Mouse (Mus musculus) embryonic facial prominence, embryonic 14.5 days (tissue): ENCODE measurements around the gene Fam193a. TPM values are rescaled to one million over a fixed set of nuclear protein-coding genes. Genes with fewer than 3 reads are reported as not detected.

Experiments
- ATAC-seq: fragments of 200-750 bp; cut with Nextera tagmentation; 2 replicates; pipeline ENCODE4 v1.8.0; 2017; ENCODE audit warnings: low read depth, moderate number of reproducible peaks, moderate TSS enrichment
- DNase-seq: peaks from one replicate; pipeline ENCODE4 v3.0.0-alpha.2; 2015; ENCODE audit warnings: low spot score
- H3K27ac ChIP-seq: fragments of 300-500 bp; sonication (generic); replicated peaks from 2 replicates; pipeline ENCODE4 v1.5.1; 2014; ENCODE audit warnings: low read depth, mild to moderate bottlenecking, low read length, moderate library complexity
- H3K27me3 ChIP-seq: fragments of 300-500 bp; sonication (generic); replicated peaks from 2 replicates; pipeline ENCODE4 v1.6.1; 2014; ENCODE audit warnings: low read length; ENCODE audit not compliant: control insufficient read depth, insufficient read depth
- H3K36me3 ChIP-seq: fragments of 300-500 bp; sonication (generic); 2 replicates; pipeline ENCODE4 v1.6.1; 2014; ENCODE audit warnings: low read length, mixed read lengths; ENCODE audit not compliant: control insufficient read depth, insufficient read depth
- H3K4me1 ChIP-seq: fragments of 300-500 bp; sonication (generic); 2 replicates; pipeline ENCODE4 v1.6.1; 2014; ENCODE audit warnings: antibody characterized with exemption, low read length; ENCODE audit not compliant: control insufficient read depth, insufficient read depth
- H3K4me2 ChIP-seq: fragments of 300-500 bp; sonication (generic); 2 replicates; pipeline ENCODE4 v1.6.1; 2014; ENCODE audit warnings: low read depth, mild to moderate bottlenecking, low read length, moderate library complexity, mixed read lengths
- H3K4me3 ChIP-seq: fragments of 300-500 bp; sonication (generic); 2 replicates; pipeline ENCODE4 v1.5.1; 2014; ENCODE audit warnings: low read depth, mild to moderate bottlenecking, low read length
- H3K9ac ChIP-seq: fragments of 300-500 bp; sonication (generic); 2 replicates; pipeline ENCODE4 v1.6.1; 2014; ENCODE audit warnings: low read depth, mild to moderate bottlenecking, low read length, moderate library complexity, mixed read lengths
- H3K9me3 ChIP-seq: fragments of 300-500 bp; sonication (generic); 2 replicates; pipeline ENCODE4 v1.6.1; 2016; ENCODE audit warnings: low read length; ENCODE audit not compliant: control insufficient read depth
- WGBS: fragments of 180-500 bp; shearing (Covaris S2); extraction: QIAGEN DNeasy Blood & Tissue Kit; methylation state at CpG from one replicate; pipeline ENCODE4 v1.1.7; 2014; 5-methylcytosine and 5-hydroxymethylcytosine counted together
- polyA plus RNA-seq: library from polyadenylated mRNA; unstranded; fragments of >200 nt; fragmentation: Nextera tagmentation; extraction: Ambion mirVana; gene quantifications from 2 replicates; pipeline ENCODE4 v1.2.1, GENCODE M21; 2014

Gene Fam193a
- polyA plus RNA-seq, 1 experiment from 2014 or later = 15.2 TPM

DNA sequence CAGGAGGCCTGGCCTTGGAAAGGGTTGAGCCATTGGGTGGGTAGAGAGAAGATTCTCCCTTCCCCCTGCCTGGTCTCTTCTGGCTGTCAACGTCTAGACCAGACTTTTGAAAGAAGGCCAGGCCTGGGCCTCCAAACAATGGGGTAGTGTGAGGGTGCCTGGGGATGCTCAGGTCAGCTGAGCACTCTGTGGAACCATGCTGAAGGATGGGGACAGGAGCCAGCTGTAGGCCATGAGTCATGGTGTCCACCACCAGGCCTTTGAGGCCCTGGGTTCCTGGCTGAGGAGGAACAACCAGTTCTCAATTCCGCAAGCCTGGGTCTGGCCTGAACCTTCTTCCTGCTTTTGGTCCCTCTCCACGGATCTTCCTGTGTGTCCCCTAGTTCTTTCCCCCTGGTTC lies 164.1 kb downstream of the Fam193a start:
- 58% methylated on average over 3 of the region's 3 CpGs for WGBS
- Histone ChIP-seq H3K27ac (no peak overlapping the region), H3K36me3 (no peaks in the 10 kb centered on the region), H3K4me3 (no peak overlapping the region), H3K4me1 (no peaks in the 10 kb centered on the region), H3K9ac (no peak overlapping the region), H3K4me2 (no peak overlapping the region), H3K27me3 (no peaks in the 10 kb centered on the region), H3K9me3 (no peaks in the 10 kb centered on the region)
- DNase-seq (no peak), ATAC-seq (no peak)

DNA sequence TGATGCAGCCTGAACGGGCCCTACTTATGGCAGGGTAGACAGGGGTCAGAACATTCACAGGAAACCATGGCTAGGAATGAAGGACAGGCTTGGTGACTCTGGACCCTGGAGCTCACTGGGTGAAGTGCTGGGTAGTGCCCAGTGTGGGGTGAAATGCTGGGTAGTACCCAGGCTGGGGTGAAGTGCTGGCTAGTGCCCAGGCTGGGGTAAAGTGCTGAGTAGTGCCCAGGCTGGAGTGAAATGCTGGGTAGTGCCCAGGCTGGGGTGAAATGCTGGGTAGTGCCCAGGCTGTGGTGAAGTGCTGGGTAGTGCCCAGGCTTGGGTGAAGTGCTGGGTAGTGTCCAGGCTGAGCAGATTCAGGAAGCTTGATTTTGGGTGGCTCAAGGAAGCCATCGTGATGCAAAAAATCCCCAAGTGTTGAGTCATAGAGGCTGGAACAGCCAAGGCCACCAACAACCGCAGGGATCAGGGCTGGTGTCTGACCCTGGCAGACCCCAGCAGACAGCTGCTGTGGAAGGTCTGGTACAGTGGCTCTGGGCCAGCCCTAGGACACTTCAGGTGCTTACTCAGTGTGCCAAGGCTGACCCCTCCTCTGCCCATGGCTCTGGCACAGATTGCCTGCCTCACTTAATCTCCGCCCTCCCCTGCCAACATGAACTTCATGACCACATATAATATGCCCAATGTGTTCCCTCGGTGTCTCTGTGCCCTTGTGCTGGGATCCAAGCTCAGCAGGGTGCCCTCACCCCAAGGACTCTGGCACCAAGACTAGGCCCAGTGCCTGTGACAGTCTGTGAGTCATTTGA lies 165.2 kb downstream of the Fam193a start:
- WGBS = 61% methylated on average over 4 of the region's 5 CpGs
- ATAC-seq (no peak), DNase-seq (no peak)
- Histone ChIP-seq H3K4me2 (no peak overlapping the region), H3K4me3 (no peak overlapping the region), H3K27me3 (no peaks in the 10 kb centered on the region), H3K9ac (no peak overlapping the region), H3K36me3 (no peaks in the 10 kb centered on the region), H3K9me3 (no peaks in the 10 kb centered on the region), H3K27ac (no peak overlapping the region), H3K4me1 (no peaks in the 10 kb centered on the region)

DNA sequence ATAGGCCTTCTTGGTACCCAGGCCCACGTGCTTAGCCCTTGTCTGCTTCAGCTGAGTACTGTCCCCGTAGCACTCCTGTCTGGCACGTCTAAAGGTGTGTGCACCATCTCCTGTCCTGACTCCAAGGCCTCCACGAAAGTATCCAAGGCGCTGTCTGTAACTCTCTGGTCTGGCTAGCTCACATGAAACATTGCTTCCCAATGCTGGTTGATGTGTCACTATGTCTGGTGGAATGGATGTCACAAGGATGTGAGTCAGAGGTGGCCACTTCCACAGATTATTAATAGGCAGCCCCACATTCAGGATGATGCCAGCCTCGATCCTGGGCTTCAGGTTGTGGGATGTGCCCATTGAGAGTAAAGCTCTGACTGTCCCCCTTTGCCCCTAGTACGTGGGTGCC lies 166.1 kb downstream of the Fam193a start:
- H3K36me3 ChIP-seq = no peaks in the 10 kb centered on the region
- no peaks in the 10 kb centered on the region for H3K27me3 ChIP-seq
- no peak for ATAC-seq
- no peaks in the 10 kb centered on the region for H3K9me3 ChIP-seq
- no peak overlapping the region for H3K4me2 ChIP-seq
- no peaks in the 10 kb centered on the region for H3K4me1 ChIP-seq
- DNase-seq = no peak
- H3K4me3 ChIP-seq = no peak overlapping the region
- H3K27ac ChIP-seq = no peak overlapping the region
- no peak overlapping the region for H3K9ac ChIP-seq
- 88% methylated on average over 7 of the region's 7 CpGs for WGBS

Other genes starting within 250 kb of the Fam193a start
- gene Poln, start 200.5 kb upstream of the Fam193a start, polyA plus RNA-seq = 0.94 and 1.9 TPM in 2 replicates
- 26.8 and 28.3 TPM in 2 replicates for gene Haus3, start 200.4 kb upstream of the Fam193a start, polyA plus RNA-seq
- gene Mxd4, start 182.2 kb upstream of the Fam193a start, polyA plus RNA-seq = 53.5 and 53.7 TPM in 2 replicates
- gene Zfyve28, start 81.5 kb upstream of the Fam193a start, polyA plus RNA-seq = 1.2 and 1.7 TPM in 2 replicates
- gene Cfap99, start 81.3 kb upstream of the Fam193a start, polyA plus RNA-seq = 0.18 and 0.21 TPM in 2 replicates
- 147 and 162 TPM in 2 replicates for gene Rnf4, start 33.6 kb upstream of the Fam193a start, polyA plus RNA-seq
- gene Tnip2, start 144.1 kb downstream of the Fam193a start, polyA plus RNA-seq = 14.8 and 16.0 TPM in 2 replicates
- 8.7 and 10.1 TPM in 2 replicates for gene Sh3bp2, start 155.9 kb downstream of the Fam193a start, polyA plus RNA-seq
- gene Add1, start 203.7 kb downstream of the Fam193a start, polyA plus RNA-seq = 190 and 214 TPM in 2 replicates